In genomic region chr1:36665165-36665723, GRCm38 (mm10) we compare ENCODE assay signal across 17 mouse cellular contexts. TPM values are rescaled to one million over a fixed set of nuclear protein-coding genes. Genes with fewer than 3 reads are reported as not detected.
DNase-seq lines count a peak whose midpoint lies in the region; ATAC-seq lines count a peak whose summit lies in the region.
"Had no signal": no experiment of that assay in that cellular context is flagged by ENCODE, and none has a peak within 500 bp of the region (broad histone marks: within the 10 kb centered on the region; RNA-seq: fewer than 3 reads in every experiment).

No protein-coding gene starts in this region.

- DNase-seq in heart, embryonic 10.5 days (ENCODE audit: low spot score): no peak
- no peak for DNase-seq in heart, postnatal 4 days
- peak; percentile 12 for DNase-seq in retina, postnatal 1 day
- DNase-seq in retina, embryonic 14.5 days (ENCODE audit: low spot score): no peak
- peak; percentile 18 to 40 for DNase-seq in kidney, postnatal 25 days
- no peak for DNase-seq in thymus, postnatal 14 days
- DNase-seq in ovary, adult 18-20 months (ENCODE audit: low spot score): no peak
- DNase-seq: gastrocnemius, postnatal 10 days; heart, postnatal 36 days; thymus, adult 2 months had no signal

- peaks cover 15% of the 10 kb centered on the region for H3K4me1 ChIP-seq in heart, embryonic 10.5 days
- H3K4me1 ChIP-seq: embryonic facial prominence, embryonic 13.5 days; forebrain, embryonic 15.5 days had no signal

- 0 out of 2 replicates have a peak overlapping the region, but pooled peaks have one; percentile 49 for H3K27ac ChIP-seq in heart, embryonic 10.5 days
- H3K27ac ChIP-seq: embryonic facial prominence, embryonic 13.5 days; forebrain, embryonic 15.5 days; liver, embryonic 12.5 days had no signal

- no peaks in the 10 kb centered on the region for H3K9me3 ChIP-seq in heart, embryonic 10.5 days
- H3K9me3 ChIP-seq: embryonic facial prominence, embryonic 13.5 days; forebrain, embryonic 15.5 days; liver, embryonic 12.5 days had no signal

- no peak overlapping the region for H3K4me3 ChIP-seq in heart, embryonic 10.5 days
- H3K4me3 ChIP-seq: embryonic facial prominence, embryonic 13.5 days; forebrain, embryonic 15.5 days; liver, embryonic 12.5 days had no signal

- no peak for ATAC-seq in erythroid progenitor cell, adult 5-6 weeks (replicated peaks; ENCODE audit: low FRiP score, poor library complexity, severe bottlenecking)
- ATAC-seq: forebrain, embryonic 15.5 days had no signal

- 68% methylated on average over 11 of the region's 11 CpGs for WGBS in heart, embryonic 10.5 days

- no peaks in the 10 kb centered on the region for H3K27me3 ChIP-seq in heart, embryonic 10.5 days (ENCODE audit: insufficient read depth, poor library complexity, severe bottlenecking)
- H3K27me3 ChIP-seq: embryonic facial prominence, embryonic 13.5 days; forebrain, embryonic 15.5 days; liver, embryonic 12.5 days had no signal

- H3K36me3 ChIP-seq in heart, embryonic 10.5 days: no peaks in the 10 kb centered on the region
- H3K36me3 ChIP-seq: embryonic facial prominence, embryonic 13.5 days; forebrain, embryonic 15.5 days; liver, embryonic 12.5 days had no signal

RNA-seq across cellular contexts. Expression of gene Fam178b, which starts 17.7 kb away (rescaled TPM):
- polyA plus RNA-seq in heart, embryonic 10.5 days (2016; fragmentation: Nextera tagmentation; extraction: Ambion mirVana): 1.8 and 4.1 TPM in 2 replicates
- total RNA-seq in heart, postnatal 4 days (2021): under 1 TPM; 0.54 to 0.79 TPM
- not detected in 2 replicates for total RNA-seq in erythroid progenitor cell, adult 5-6 weeks (2015; ENCODE audit: low replicate concordance)
- not detected in 2 replicates for total RNA-seq in erythroid progenitor cell, adult 5-6 weeks (2017; ENCODE audit: low replicate concordance)
- total RNA-seq: adrenal gland, postnatal 14 days had no signal
- polyA plus RNA-seq: forebrain, embryonic 15.5 days; liver, embryonic 12.5 days; neural tube, embryonic 14.5 days had no signal

RNA-seq across cellular contexts. Expression of gene Cox5b, which starts 26.0 kb away (rescaled TPM):
- polyA plus RNA-seq in heart, embryonic 10.5 days (2016; fragmentation: Nextera tagmentation; extraction: Ambion mirVana): 894 and 1,099 TPM in 2 replicates
- 1,000 to 10,000 TPM; 1,651 to 1,714 TPM for total RNA-seq in heart, postnatal 4 days (2021)
- 138 and 208 TPM in 2 replicates for total RNA-seq in erythroid progenitor cell, adult 5-6 weeks (2015; ENCODE audit: low replicate concordance)
- 116 and 354 TPM in 2 replicates for total RNA-seq in erythroid progenitor cell, adult 5-6 weeks (2017; ENCODE audit: low replicate concordance)

RNA-seq across cellular contexts. Expression of gene 4933424G06Rik, which starts 44.7 kb away (rescaled TPM):
- polyA plus RNA-seq in heart, embryonic 10.5 days (2016; fragmentation: Nextera tagmentation; extraction: Ambion mirVana): not detected in 2 replicates
- not detected for total RNA-seq in heart, postnatal 4 days (2021)
- total RNA-seq in erythroid progenitor cell, adult 5-6 weeks (2015; ENCODE audit: low replicate concordance): not detected in 2 replicates
- not detected in 2 replicates for total RNA-seq in erythroid progenitor cell, adult 5-6 weeks (2017; ENCODE audit: low replicate concordance)
- total RNA-seq: adrenal gland, postnatal 14 days; gastrocnemius, postnatal 10 days; heart, adult 8-10 months; heart, postnatal 36 days had no signal
- polyA plus RNA-seq: thymus, adult 2 months had no signal

RNA-seq across cellular contexts. Expression of gene Actr1b, which starts 49.0 kb away (rescaled TPM):
- 126 and 133 TPM in 2 replicates for polyA plus RNA-seq in heart, embryonic 10.5 days (2016; fragmentation: Nextera tagmentation; extraction: Ambion mirVana)
- 100 to 1,000 TPM; 124 to 137 TPM for total RNA-seq in heart, postnatal 4 days (2021)
- 8.0 and 9.4 TPM in 2 replicates for total RNA-seq in erythroid progenitor cell, adult 5-6 weeks (2015; ENCODE audit: low replicate concordance)
- 17.5 and 19.1 TPM in 2 replicates for total RNA-seq in erythroid progenitor cell, adult 5-6 weeks (2017; ENCODE audit: low replicate concordance)

Comparison
In these comparisons a context has a peak if more than half of its experiments do, and no peak if none do; other contexts are left out.
1. DNase-seq: peak in retina, postnatal 1 day (single experiment) and kidney, postnatal 25 days (2 of 2); none in heart, embryonic 10.5 days (single experiment), heart, postnatal 4 days (single experiment), retina, embryonic 14.5 days (single experiment), thymus, postnatal 14 days (single experiment) and ovary, adult 18-20 months (single experiment).
2. RNA of gene Cox5b, which starts 26.0 kb away (total RNA-seq): 1,651 to 1,714 TPM in heart, postnatal 4 days; 116 to 354 TPM in erythroid progenitor cell, adult 5-6 weeks; every median in the first group is over 4 times any median in the second.